Mouse (Mus musculus): ENCODE results near the gene Cryge. TPM values are rescaled to one million over a fixed set of nuclear protein-coding genes. Genes with fewer than 3 reads are reported as not detected.

Gene Cryge
- total and polyA plus RNA-seq, 3 experiments: 0.76 TPM; not detected in 2

GRCm38 (mm10) chr1:65073589-65073988, 22.6 kb upstream of the Cryge start, which contains the start of gene Crygc:
Gene Crygc (minus strand): TSS chr1:65073689.
- no peaks in the 10 kb centered on the region; the same call in 1 of the 2 replicates for H3K4me1 ChIP-seq (ENCODE audit: insufficient read depth, low read depth, low read length)
- ATAC-seq (ENCODE audit: extremely low read depth, insufficient number of reproducible peaks, low FRiP score, poor library complexity, severe bottlenecking) (no peak), DNase-seq (ENCODE audit: low spot score) (no peak)
- no peak within 1 kb of the TSS for H3K4me3 ChIP-seq (ENCODE audit: low read depth, low read length)
- no peaks in the 10 kb centered on the region for H3K9me3 ChIP-seq (replicated peaks)
- peaks cover 3% of the 10 kb centered on the region; the same call in 1 of the 2 replicates for H3K27me3 ChIP-seq (ENCODE audit: insufficient read depth, low read length)
- TF ChIP-seq CTCF (IDR thresholded peaks at IDR 0.05; ENCODE audit: low read depth, low read length) (no peak), GATA1 (IDR thresholded peaks at IDR 0.05; ENCODE audit: borderline replicate concordance, low read length) (no peak), POLR2AphosphoS5 (IDR thresholded peaks at IDR 0.05; ENCODE audit: insufficient replicate concordance, low read depth, low read length) (no peak), TAL1 (conservative IDR thresholded peaks at IDR 0.05; ENCODE audit: low read depth, low read length) (no peak), GATA2 (IDR thresholded peaks at IDR 0.05; ENCODE audit: borderline replicate concordance, low read depth, low read length) (no peak)
- H3K36me3 ChIP-seq (replicated peaks): no peaks in the 10 kb centered on the region

- no peaks in the 10 kb centered on the region; the same call in 1 of the 2 replicates for H3K4me1 ChIP-seq (ENCODE audit: insufficient read depth, low read depth, low read length)
- peaks cover 3% of the 10 kb centered on the region; the same call in 1 of the 2 replicates for H3K27me3 ChIP-seq (ENCODE audit: insufficient read depth, low read length)
- TF ChIP-seq GATA2 (IDR thresholded peaks at IDR 0.05; ENCODE audit: borderline replicate concordance, low read depth, low read length) (no peak), TAL1 (conservative IDR thresholded peaks at IDR 0.05; ENCODE audit: low read depth, low read length) (no peak), POLR2AphosphoS5 (IDR thresholded peaks at IDR 0.05; ENCODE audit: insufficient replicate concordance, low read depth, low read length) (no peak), GATA1 (IDR thresholded peaks at IDR 0.05; ENCODE audit: borderline replicate concordance, low read length) (no peak), CTCF (IDR thresholded peaks at IDR 0.05; ENCODE audit: low read depth, low read length) (no peak)
- H3K36me3 ChIP-seq (replicated peaks): no peaks in the 10 kb centered on the region
- ATAC-seq (ENCODE audit: extremely low read depth, insufficient number of reproducible peaks, low FRiP score, poor library complexity, severe bottlenecking): no peak
- no peak for DNase-seq (ENCODE audit: low spot score)
- no peak overlapping the region for H3K4me3 ChIP-seq (ENCODE audit: low read depth, low read length)
- H3K9me3 ChIP-seq (replicated peaks): no peaks in the 10 kb centered on the region; the same call in 1 of the 2 replicates
Observed at GRCm38 (mm10) chr1:65067842-65068241, 16.9 kb upstream of the Cryge start.

GRCm38 (mm10) chr1:65064201-65064600, 13.3 kb upstream of the Cryge start:
- TF ChIP-seq POLR2AphosphoS5 (IDR thresholded peaks at IDR 0.05; ENCODE audit: insufficient replicate concordance, low read depth, low read length) (no peak), GATA2 (IDR thresholded peaks at IDR 0.05; ENCODE audit: borderline replicate concordance, low read depth, low read length) (no peak), TAL1 (conservative IDR thresholded peaks at IDR 0.05; ENCODE audit: low read depth, low read length) (no peak), GATA1 (IDR thresholded peaks at IDR 0.05; ENCODE audit: borderline replicate concordance, low read length) (no peak), CTCF (IDR thresholded peaks at IDR 0.05; ENCODE audit: low read depth, low read length) (no peak)
- Histone ChIP-seq H3K36me3 (replicated peaks) (no peaks in the 10 kb centered on the region), H3K9me3 (replicated peaks) (no peaks in the 10 kb centered on the region; the same call in 1 of the 2 replicates), H3K27me3 (ENCODE audit: insufficient read depth, low read length) (no peaks in the 10 kb centered on the region; the same call in 1 of the 2 replicates), H3K4me1 (ENCODE audit: insufficient read depth, low read depth, low read length) (no peaks in the 10 kb centered on the region; the same call in 1 of the 2 replicates), H3K4me3 (ENCODE audit: low read depth, low read length) (no peak overlapping the region)
- ATAC-seq (ENCODE audit: extremely low read depth, insufficient number of reproducible peaks, low FRiP score, poor library complexity, severe bottlenecking) (no peak), DNase-seq (ENCODE audit: low spot score) (no peak)

DNA sequence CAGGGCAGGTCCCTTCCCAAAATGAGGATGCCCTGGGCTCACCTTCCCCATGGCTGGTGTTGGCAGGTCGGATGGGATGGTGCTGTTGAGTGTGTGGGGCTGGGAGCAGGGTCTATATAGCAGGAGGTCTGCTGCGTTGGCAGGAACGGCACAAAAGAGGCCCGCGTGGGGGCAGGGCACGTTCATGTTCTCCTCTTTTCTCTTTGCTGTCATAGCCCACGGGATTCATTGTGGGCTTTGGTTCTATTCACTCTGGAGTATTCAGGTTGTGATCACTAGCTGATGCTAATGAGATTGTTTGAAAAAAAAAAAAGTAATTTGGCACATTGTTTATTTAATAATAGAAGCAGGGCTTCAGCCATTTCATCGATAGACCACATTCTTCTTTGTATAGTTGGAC, 12.4 kb upstream of the Cryge start, which contains the start of gene Crygd:
Gene Crygd (minus strand): TSS at position 101 of the 400 bp plus-strand sequence.
- Histone ChIP-seq H3K36me3 (replicated peaks) (no peaks in the 10 kb centered on the region), H3K4me3 (ENCODE audit: low read depth, low read length) (no peak within 1 kb of the TSS), H3K4me1 (ENCODE audit: insufficient read depth, low read depth, low read length) (no peaks in the 10 kb centered on the region), H3K27me3 (ENCODE audit: insufficient read depth, low read length) (no peaks in the 10 kb centered on the region; the same call in 1 of the 2 replicates), H3K9me3 (replicated peaks) (no peaks in the 10 kb centered on the region; the same call in 1 of the 2 replicates)
- TF ChIP-seq GATA1 (IDR thresholded peaks at IDR 0.05; ENCODE audit: borderline replicate concordance, low read length): no peak
- no peak for ATAC-seq (ENCODE audit: extremely low read depth, insufficient number of reproducible peaks, low FRiP score, poor library complexity, severe bottlenecking)
- DNase-seq (ENCODE audit: low spot score): no peak

- Histone ChIP-seq H3K9me3 (replicated peaks) (peaks cover 8% of the 10 kb centered on the region), H3K27me3 (ENCODE audit: insufficient read depth, low read length) (peaks cover 15% of the 10 kb centered on the region), H3K4me1 (ENCODE audit: insufficient read depth, low read depth, low read length) (no peaks in the 10 kb centered on the region), H3K36me3 (replicated peaks) (no peaks in the 10 kb centered on the region), H3K4me3 (ENCODE audit: low read depth, low read length) (no peak overlapping the region)
- TF ChIP-seq GATA2 (IDR thresholded peaks at IDR 0.05; ENCODE audit: borderline replicate concordance, low read depth, low read length) (no peak), CTCF (IDR thresholded peaks at IDR 0.05; ENCODE audit: low read depth, low read length) (no peak)
- ATAC-seq (ENCODE audit: extremely low read depth, insufficient number of reproducible peaks, low FRiP score, poor library complexity, severe bottlenecking): no peak
- no peak for DNase-seq (ENCODE audit: low spot score)
Observed at GRCm38 (mm10) chr1:65052140-65052539, 1.2 kb upstream of the Cryge start.

- Histone ChIP-seq H3K4me3 (ENCODE audit: low read depth, low read length) (no peak overlapping the region), H3K36me3 (replicated peaks) (no peaks in the 10 kb centered on the region), H3K4me1 (ENCODE audit: insufficient read depth, low read depth, low read length) (no peaks in the 10 kb centered on the region), H3K27me3 (ENCODE audit: insufficient read depth, low read length) (peaks cover 15% of the 10 kb centered on the region), H3K9me3 (replicated peaks) (peaks cover 8% of the 10 kb centered on the region)
- TF ChIP-seq POLR2AphosphoS5 (IDR thresholded peaks at IDR 0.05; ENCODE audit: insufficient replicate concordance, low read depth, low read length) (no peak), TAL1 (conservative IDR thresholded peaks at IDR 0.05; ENCODE audit: low read depth, low read length) (no peak), GATA1 (IDR thresholded peaks at IDR 0.05; ENCODE audit: borderline replicate concordance, low read length) (no peak), GATA2 (IDR thresholded peaks at IDR 0.05; ENCODE audit: borderline replicate concordance, low read depth, low read length) (no peak), CTCF (IDR thresholded peaks at IDR 0.05; ENCODE audit: low read depth, low read length) (no peak)
- ATAC-seq (ENCODE audit: extremely low read depth, insufficient number of reproducible peaks, low FRiP score, poor library complexity, severe bottlenecking) (no peak), DNase-seq (ENCODE audit: low spot score) (no peak)
Observed at GRCm38 (mm10) chr1:65051696-65052095, 747 bp upstream of the Cryge start.
